Mouse (Mus musculus): Measurements from ENCODE around the gene Syce1.

Gene Syce1

GRCm38 (mm10) chr7:140787406-140788052 lies at the start of gene Syce1:
Gene Syce1, minus strand, starts transcription at chr7:140787852.
- DNase-seq (ENCODE audit: low spot score in 2 of 2): no peak

- peak in 1 of 2 experiments; percentile 37 for DNase-seq (ENCODE audit: low spot score in 2 of 2)
These were observed 48.8 kb upstream of the Syce1 start for GRCm38 (mm10) chr7:140836243-140837115.

GRCm38 (mm10) chr7:140835758-140836087 lies 48.1 kb upstream of the Syce1 start:
- DNase-seq (ENCODE audit: low spot score in 2 of 2): no peak

- DNase-seq (ENCODE audit: low spot score in 2 of 2): no peak
These were observed 47.5 kb upstream of the Syce1 start, which contains the start of gene Urah for GRCm38 (mm10) chr7:140834968-140835757. Gene Urah, plus strand, starts transcription at chr7:140835018.

GRCm38 (mm10) chr7:140833341-140833740 lies 45.7 kb upstream of the Syce1 start:
- no peak for DNase-seq (ENCODE audit: low spot score in 2 of 2)

GRCm38 (mm10) chr7:140831447-140831846 lies 43.8 kb upstream of the Syce1 start:
- DNase-seq (ENCODE audit: low spot score in 2 of 2): no peak

- DNase-seq (ENCODE audit: low spot score in 2 of 2): no peak
These were observed 40.7 kb upstream of the Syce1 start for GRCm38 (mm10) chr7:140828171-140828881.

GRCm38 (mm10) chr7:140822731-140823130 lies 35.1 kb upstream of the Syce1 start:
- DNase-seq (ENCODE audit: low spot score in 2 of 2): no peak

GRCm38 (mm10) chr7:140821653-140822329 lies 34.1 kb upstream of the Syce1 start, which contains the start of gene Zfp941:
Gene Zfp941, minus strand, starts transcription at chr7:140822178.
- DNase-seq (ENCODE audit: low spot score in 2 of 2): peak; percentile 48 to 71

- no peak for DNase-seq (ENCODE audit: low spot score in 2 of 2)
These were observed 33.6 kb upstream of the Syce1 start for GRCm38 (mm10) chr7:140821305-140821652.

GRCm38 (mm10) chr7:140820173-140820572 lies 32.5 kb upstream of the Syce1 start:
- DNase-seq (ENCODE audit: low spot score in 2 of 2): no peak

- DNase-seq (ENCODE audit: low spot score in 2 of 2): no peak
These were observed 25.2 kb upstream of the Syce1 start for GRCm38 (mm10) chr7:140812850-140813249.

GRCm38 (mm10) chr7:140811714-140812113 lies 24.1 kb upstream of the Syce1 start:
- peak in 1 of 2 experiments; percentile 35 for DNase-seq (ENCODE audit: low spot score in 2 of 2)

GRCm38 (mm10) chr7:140810496-140810895 lies 22.8 kb upstream of the Syce1 start:
- DNase-seq (ENCODE audit: low spot score in 2 of 2): no peak

GRCm38 (mm10) chr7:140805704-140806103 lies 18.1 kb upstream of the Syce1 start:
- DNase-seq (ENCODE audit: low spot score in 2 of 2): peak in 1 of 2 experiments; percentile 34

- no peak for DNase-seq (ENCODE audit: low spot score in 2 of 2)
These were observed 15.0 kb upstream of the Syce1 start for GRCm38 (mm10) chr7:140802629-140803028.

GRCm38 (mm10) chr7:140798212-140798611 lies 10.6 kb upstream of the Syce1 start:
- DNase-seq (ENCODE audit: low spot score in 2 of 2): no peak

- no peak for DNase-seq (ENCODE audit: low spot score in 2 of 2)
These were observed 10.0 kb upstream of the Syce1 start for GRCm38 (mm10) chr7:140797619-140798018.

- DNase-seq (ENCODE audit: low spot score in 2 of 2): no peak
These were observed 5.9 kb upstream of the Syce1 start for GRCm38 (mm10) chr7:140793541-140793940.

GRCm38 (mm10) chr7:140788053-140788435 lies 392 bp upstream of the Syce1 start:
- no peak for DNase-seq (ENCODE audit: low spot score in 2 of 2)

- DNase-seq (ENCODE audit: low spot score in 2 of 2): no peak
These were observed 7.1 kb downstream of the Syce1 start for GRCm38 (mm10) chr7:140780548-140780947.
